Mouse (Mus musculus) limb, embryonic 11.5 days (tissue): ENCODE data around the gene Mrpl1. TPM values are rescaled to one million over a fixed set of nuclear protein-coding genes. Genes with fewer than 3 reads are reported as not detected.

Source experiments
- ATAC-seq: fragments of 200-750 bp; cut with Nextera tagmentation; 2 replicates; pipeline ENCODE4 v1.8.0; 2017; ENCODE audit warnings: low read depth; ENCODE audit not compliant: insufficient number of reproducible peaks, low FRiP score, low TSS enrichment
- DNase-seq: peaks from one replicate; pipeline ENCODE4 v3.0.0-alpha.2; 2015; ENCODE audit warnings: low spot score
- H3K27ac ChIP-seq: fragments of 300-500 bp; sonication (generic); replicated peaks from 2 replicates; pipeline ENCODE4 v1.5.1; 2014; ENCODE audit warnings: low read depth, mild to moderate bottlenecking, low read length
- H3K27me3 ChIP-seq: fragments of 300-500 bp; sonication (generic); 2 replicates; pipeline ENCODE4 v1.6.1; 2014; ENCODE audit warnings: mild to moderate bottlenecking, low read length, mixed read lengths; ENCODE audit not compliant: control insufficient read depth, insufficient read depth
- H3K36me3 ChIP-seq: fragments of 300-500 bp; sonication (generic); 2 replicates; pipeline ENCODE4 v1.6.1; 2014; ENCODE audit warnings: mild to moderate bottlenecking, low read length, moderate library complexity, mixed read lengths; ENCODE audit not compliant: control insufficient read depth, insufficient read depth
- H3K4me1 ChIP-seq: fragments of 300-500 bp; sonication (generic); 2 replicates; pipeline ENCODE4 v1.6.1; 2014; ENCODE audit warnings: low read length, mixed read lengths; ENCODE audit not compliant: control insufficient read depth, insufficient read depth
- H3K4me2 ChIP-seq: fragments of 300-500 bp; sonication (generic); 2 replicates; pipeline ENCODE4 v1.6.1; 2014; ENCODE audit warnings: low read depth, mild to moderate bottlenecking, moderate library complexity; ENCODE audit not compliant: severe bottlenecking
- H3K4me3 ChIP-seq: fragments of 300-500 bp; sonication (generic); 2 replicates; pipeline ENCODE4 v1.5.1; 2014; ENCODE audit warnings: low read depth, low read length
- H3K9ac ChIP-seq: fragments of 300-500 bp; sonication (generic); 2 replicates; pipeline ENCODE4 v1.6.1; 2014; ENCODE audit warnings: mild to moderate bottlenecking, low read length
- H3K9me3 ChIP-seq: fragments of 300-500 bp; sonication (generic); 2 replicates; pipeline ENCODE4 v1.6.1; 2016; ENCODE audit warnings: low read length; ENCODE audit not compliant: control insufficient read depth
- WGBS: fragments of 180-500 bp; shearing (Covaris S2); extraction: QIAGEN DNeasy Blood & Tissue Kit; methylation state at CpG from one replicate; pipeline ENCODE4 v1.1.7; 2014; 5-methylcytosine and 5-hydroxymethylcytosine counted together
- polyA plus RNA-seq: library from polyadenylated mRNA; unstranded; fragments of >200 nt; fragmentation: Nextera tagmentation; extraction: Ambion mirVana; gene quantifications from 2 replicates; pipeline ENCODE4 v1.2.1, GENCODE M21; 2014

The Mrpl1 gene
- polyA plus RNA-seq, 1 experiment from 2014 or later: 25.2 TPM

DNA sequence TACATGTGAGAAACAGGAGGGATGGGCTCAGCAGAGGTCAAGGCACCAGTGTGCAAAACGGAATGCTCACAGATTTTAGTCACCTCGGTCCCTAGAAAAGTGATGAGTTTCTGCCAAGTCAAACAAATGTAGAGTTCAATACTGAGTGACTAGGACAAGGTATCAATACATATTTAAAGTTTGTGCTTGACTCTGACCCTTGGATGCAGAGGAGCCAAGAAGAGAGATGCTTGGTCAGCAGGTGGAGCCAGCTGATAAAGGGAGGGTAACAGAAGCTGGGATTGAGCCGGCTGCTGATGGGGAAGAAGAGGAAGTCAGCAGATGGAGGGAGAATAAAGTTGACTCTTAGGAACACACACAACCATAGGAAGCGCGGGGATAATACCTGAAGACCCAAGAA is 97.5 kb downstream of the Mrpl1 start:
- Histone ChIP-seq H3K27ac (no peak overlapping the region), H3K9ac (no peak overlapping the region), H3K9me3 (no peaks in the 10 kb centered on the region), H3K4me1 (no peaks in the 10 kb centered on the region), H3K36me3 (no peaks in the 10 kb centered on the region), H3K4me3 (no peak overlapping the region), H3K27me3 (no peaks in the 10 kb centered on the region), H3K4me2 (no peak overlapping the region)
- WGBS: 62% methylated on average over 5 of the region's 5 CpGs
- no peak for DNase-seq
- ATAC-seq: no peak

DNA sequence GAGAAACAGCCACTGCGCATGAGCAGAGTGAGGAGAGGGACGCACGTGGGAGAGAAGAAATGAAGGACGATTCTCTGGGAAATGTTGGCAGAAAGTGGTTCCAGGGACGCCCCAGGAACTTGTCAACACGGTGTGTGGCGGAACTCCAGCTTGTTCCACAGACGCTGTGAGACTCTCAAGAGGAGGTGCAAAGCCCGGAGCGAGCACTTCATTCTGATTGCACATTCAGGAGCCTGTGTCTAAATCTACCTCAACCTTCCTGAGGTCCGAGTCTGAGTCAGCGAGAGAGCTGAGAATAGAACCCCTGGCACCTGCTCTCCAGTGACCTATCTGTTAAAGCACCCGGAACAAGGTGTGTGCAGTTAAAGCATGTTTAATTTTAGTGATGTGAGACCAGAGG is 98.8 kb downstream of the Mrpl1 start:
- no peaks in the 10 kb centered on the region for H3K36me3 ChIP-seq
- H3K9me3 ChIP-seq: no peaks in the 10 kb centered on the region
- H3K27ac ChIP-seq: no peak overlapping the region
- DNase-seq: no peak
- no peak overlapping the region for H3K9ac ChIP-seq
- H3K4me3 ChIP-seq: no peak overlapping the region
- no peak overlapping the region for H3K4me2 ChIP-seq
- H3K4me1 ChIP-seq: no peaks in the 10 kb centered on the region
- no peak for ATAC-seq
- 88% methylated on average over 13 of the region's 13 CpGs for WGBS
- no peaks in the 10 kb centered on the region for H3K27me3 ChIP-seq

DNA sequence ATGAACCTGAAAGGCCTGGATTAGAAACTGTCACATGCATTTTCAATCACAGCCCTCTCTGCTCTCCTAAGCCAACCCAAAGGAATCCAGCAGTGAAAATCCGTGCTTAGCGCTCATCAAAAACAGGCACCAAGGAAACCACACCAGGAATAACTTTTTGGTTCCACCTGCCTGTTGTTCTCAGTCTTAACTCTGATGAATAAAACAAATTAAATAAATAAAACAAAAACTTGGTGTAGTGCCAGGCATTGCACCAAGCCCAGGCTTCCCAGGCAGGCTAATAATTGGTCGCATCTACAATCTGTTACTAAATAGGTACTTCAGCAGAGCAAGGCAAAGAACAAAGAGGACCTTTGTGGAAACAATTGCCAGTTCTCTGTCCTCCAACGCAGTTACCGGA is 99.4 kb downstream of the Mrpl1 start:
- ATAC-seq (no peak), DNase-seq (no peak)
- Histone ChIP-seq H3K4me3 (no peak overlapping the region), H3K9ac (no peak overlapping the region), H3K36me3 (no peaks in the 10 kb centered on the region), H3K27me3 (no peaks in the 10 kb centered on the region), H3K4me1 (no peaks in the 10 kb centered on the region), H3K27ac (no peak overlapping the region), H3K9me3 (no peaks in the 10 kb centered on the region), H3K4me2 (no peak overlapping the region)
- 81% methylated on average over 5 of the region's 5 CpGs for WGBS

DNA sequence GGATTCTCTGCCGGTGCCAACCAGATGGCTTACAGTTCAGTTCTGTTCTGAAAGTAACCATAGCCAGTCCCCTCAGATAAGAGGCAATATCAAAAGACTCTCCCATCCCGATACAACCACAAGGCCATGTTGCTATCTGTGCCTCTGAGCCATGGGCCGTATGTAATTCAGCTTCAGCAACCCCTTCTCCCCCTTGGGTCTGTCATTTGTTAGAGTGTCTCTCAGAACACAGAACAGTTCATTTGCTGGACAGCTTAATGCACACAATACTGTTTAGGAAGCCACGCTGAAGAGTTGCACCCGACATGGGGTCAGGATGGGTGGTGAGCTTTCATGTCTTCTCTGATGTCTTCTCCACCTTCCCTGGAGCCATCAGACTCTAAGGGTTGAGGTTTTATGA is 100.3 kb downstream of the Mrpl1 start:
- DNase-seq (no peak), ATAC-seq (no peak)
- H3K4me3 ChIP-seq: no peak overlapping the region
- H3K27ac ChIP-seq: no peak overlapping the region
- H3K4me2 ChIP-seq: no peak overlapping the region
- H3K27me3 ChIP-seq: no peaks in the 10 kb centered on the region
- H3K36me3 ChIP-seq: no peaks in the 10 kb centered on the region
- H3K4me1 ChIP-seq: no peaks in the 10 kb centered on the region
- H3K9ac ChIP-seq: no peak overlapping the region
- H3K9me3 ChIP-seq: no peaks in the 10 kb centered on the region
- WGBS: 91% methylated on average over 5 of the region's 5 CpGs

DNA sequence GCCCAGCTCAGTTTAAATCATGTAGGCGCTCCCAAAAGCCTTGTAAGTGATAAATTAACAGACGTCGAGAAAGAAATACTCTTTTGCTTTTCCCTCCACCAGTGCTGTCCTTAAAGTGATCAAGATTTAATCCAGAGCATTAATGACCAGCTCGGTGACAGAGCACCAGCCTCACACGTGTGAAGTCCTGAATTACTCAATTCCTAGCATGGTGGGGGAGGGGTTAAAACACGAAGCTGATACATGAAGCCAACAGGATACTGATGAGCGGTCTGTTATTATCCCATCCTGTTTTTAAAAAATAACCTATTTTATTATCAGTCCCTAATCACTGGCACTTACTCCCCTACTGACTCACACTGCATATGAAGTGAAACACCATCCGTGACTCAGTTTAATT is 102.4 kb downstream of the Mrpl1 start:
- no peaks in the 10 kb centered on the region for H3K36me3 ChIP-seq
- DNase-seq (no peak), ATAC-seq (no peak)
- H3K4me2 ChIP-seq: no peak overlapping the region
- no peaks in the 10 kb centered on the region for H3K27me3 ChIP-seq
- no peak overlapping the region for H3K27ac ChIP-seq
- H3K4me1 ChIP-seq: no peaks in the 10 kb centered on the region
- no peak overlapping the region for H3K9ac ChIP-seq
- 40% methylated on average over 8 of the region's 8 CpGs for WGBS
- H3K4me3 ChIP-seq: no peak overlapping the region
- no peaks in the 10 kb centered on the region for H3K9me3 ChIP-seq

Other genes starting within 250 kb of the Mrpl1 start
- gene Cnot6l, start 45.3 kb upstream of the Mrpl1 start, polyA plus RNA-seq: 12.6 and 15.2 TPM in 2 replicates
- 15.8 and 20.5 TPM in 2 replicates for gene Fras1, start 164.5 kb downstream of the Mrpl1 start, polyA plus RNA-seq